Mouse (Mus musculus) MEL (cell line): ENCODE results near the gene Cyp4f17.

Experiments used
- POLR2A ChIP-seq, 2 experiments: IDR thresholded peaks; 2 replicates each; pipeline ENCODE4 v1.6.1; 2011 to 2012; ENCODE audit warnings: low read length in 2 of 2, mild to moderate bottlenecking in 2 of 2, control low read depth in 1 of 2, improper control_type of control experiment in 1 of 2, low read depth in 1 of 2, moderate library complexity in 1 of 2; ENCODE audit not compliant: control insufficient read depth in 1 of 2, insufficient read depth in 1 of 2, poor library complexity in 1 of 2
- POLR2AphosphoS2 ChIP-seq: IDR thresholded peaks from 2 replicates; pipeline ENCODE4 v1.6.1; 2011; ENCODE audit warnings: low read length, improper control_type of control experiment

GRCm38 (mm10) chr17:32521981-32522380, 16.1 kb downstream of the Cyp4f17 start:
- TF ChIP-seq POLR2A (IDR thresholded peaks at IDR 0.05; ENCODE audit: control insufficient read depth in 1 of 2, insufficient read depth in 1 of 2, low read depth in 1 of 2, low read length in 2 of 2, poor library complexity in 1 of 2) (no peak), POLR2AphosphoS2 (no peak)
